Mouse (Mus musculus): ENCODE measurements around the gene Olfr148.

The Olfr148 gene

DNA sequence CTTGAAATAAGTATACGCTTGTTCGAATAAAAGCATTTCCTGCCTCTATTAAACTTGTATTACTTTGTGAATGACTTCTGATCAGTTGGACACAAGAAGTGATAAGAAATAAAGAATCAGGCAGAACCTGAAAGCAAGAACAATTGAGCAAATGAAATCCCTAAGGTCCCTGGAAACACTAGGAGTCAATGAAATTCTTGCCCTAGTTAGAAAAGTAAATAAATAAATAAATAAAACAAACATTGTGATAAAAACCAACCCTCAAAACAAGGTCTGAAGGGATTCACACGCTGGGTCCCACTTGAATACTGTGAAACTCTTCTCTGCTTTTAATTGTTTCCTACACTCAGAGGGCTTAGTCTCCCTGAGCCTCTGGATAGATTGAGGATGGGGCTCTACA is at the start of gene Olfr148:
Gene Olfr148 (plus strand): TSS at position 301 of the 400 bp plus-strand sequence.
- ChIA-PET POLR2A (no interaction called here), CTCF (no interaction called here)

DNA sequence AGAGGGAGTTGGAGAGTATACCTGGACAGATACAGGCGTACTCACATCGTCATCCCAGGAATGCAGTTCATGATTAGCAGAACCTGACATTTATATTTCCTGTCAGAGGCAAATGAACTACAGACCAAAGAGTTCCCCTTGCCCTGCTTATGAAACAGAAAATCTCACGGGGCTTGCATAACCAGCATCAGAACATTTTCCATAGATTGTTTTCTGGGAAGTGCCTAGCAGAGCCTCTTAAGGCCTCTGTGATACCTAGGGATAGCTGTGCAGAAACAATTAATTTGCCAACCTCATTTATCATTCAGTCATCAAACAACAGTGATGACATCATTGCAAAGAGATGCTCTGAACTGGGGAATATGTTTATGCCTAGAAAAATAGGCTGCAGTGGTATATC is 35.0 kb upstream of the Olfr148 start, which contains the start of gene Olfr959:
Gene Olfr959 (minus strand): TSS at position 101 of the 400 bp plus-strand sequence.
- CTCF ChIA-PET, result no interaction called here
- POLR2A ChIA-PET, result interaction anchor here in 1 of 4 experiments (0.6 kb wide), 1 partner anchor 96 kb away, joined by 3 read pairs; no protein-coding TSS in a partner anchor

DNA sequence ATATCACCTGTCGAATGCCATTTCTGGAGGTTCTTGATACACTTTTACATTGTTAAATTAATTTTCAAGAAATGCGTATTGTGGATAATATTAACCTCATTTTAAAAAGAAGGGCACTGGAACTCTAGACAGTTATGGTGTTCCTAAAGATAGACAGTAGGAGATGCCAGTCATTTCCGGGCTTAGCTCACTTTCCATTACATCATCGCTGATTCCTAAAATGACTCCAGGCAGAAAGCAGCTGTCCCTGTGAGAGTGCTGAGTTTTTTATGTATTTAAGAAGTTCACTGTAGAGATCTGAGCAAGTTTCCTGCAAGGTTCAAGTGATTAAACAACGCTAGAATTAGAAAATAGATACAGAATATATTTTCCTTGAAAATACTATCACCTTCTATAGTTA is 33.4 kb upstream of the Olfr148 start:
- ChIA-PET POLR2A (interaction anchor here in 1 of 4 experiments (0.5 kb wide), 1 partner anchor 82 kb away, joined by 4 read pairs; no protein-coding TSS in a partner anchor), CTCF (no interaction called here)

DNA sequence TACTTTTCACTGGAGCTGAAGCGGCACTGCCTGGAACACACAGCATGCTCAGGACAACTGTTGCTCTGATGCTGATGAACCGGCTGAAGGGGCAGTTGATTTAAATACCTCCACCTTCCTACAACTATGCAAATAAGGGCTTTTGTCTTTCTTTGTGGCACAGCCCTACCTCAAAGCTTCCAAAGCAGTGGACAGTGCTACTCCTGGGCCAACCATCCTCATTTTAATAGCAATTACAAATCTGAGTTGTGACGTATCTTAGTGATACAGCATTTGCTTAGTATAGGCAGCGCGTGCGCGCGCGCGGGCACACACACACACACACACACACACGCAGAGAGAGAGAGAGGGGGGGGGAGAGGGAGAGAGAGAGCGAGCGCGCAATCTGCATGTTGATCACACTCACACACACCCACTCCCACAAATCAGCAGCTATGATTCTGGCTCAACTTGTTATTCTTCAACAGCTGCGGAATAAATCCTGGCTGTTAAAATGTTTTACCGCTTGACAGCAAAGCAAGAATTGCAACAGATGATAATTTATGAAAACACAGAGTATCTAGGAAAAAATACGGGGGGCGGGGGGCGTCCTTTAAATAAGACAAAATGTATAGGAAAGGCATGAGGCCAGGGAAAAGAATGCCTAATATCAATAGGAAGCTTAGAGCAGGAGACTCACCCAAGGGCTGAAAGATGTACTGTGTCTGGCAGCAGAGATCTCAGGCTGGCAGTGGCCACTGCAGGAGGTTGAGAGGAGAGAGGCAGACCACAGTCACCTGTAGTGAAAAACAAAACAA is 7.7 kb upstream of the Olfr148 start:
- ChIA-PET CTCF (interaction anchor here in 2 of 4 experiments (0.6 kb wide), 2 partner anchors 37 to 979 kb away, joined by 3 read pairs; no protein-coding TSS in a partner anchor), POLR2A (interaction anchor here in 2 of 4 experiments (0.6 to 1.3 kb wide), 5 partner anchors 74 to 638 kb away, joined by 3 to 6 read pairs (median 4); no protein-coding TSS in a partner anchor)

- ChIA-PET POLR2A (interaction anchor here in 1 of 4 experiments (0.6 to 0.7 kb wide), 5 partner anchors 21 to 1132 kb away, joined by 3 to 5 read pairs (median 3); no protein-coding TSS in a partner anchor), CTCF (interaction anchor here in 3 of 4 experiments (0.6 to 0.7 kb wide), 4 partner anchors 17 to 722 kb away, joined by 3 to 13 read pairs (median 4); no protein-coding TSS in a partner anchor)
These were observed 7.1 kb upstream of the Olfr148 start for GRCm38 (mm10) chr9:39603333-39603845.

DNA sequence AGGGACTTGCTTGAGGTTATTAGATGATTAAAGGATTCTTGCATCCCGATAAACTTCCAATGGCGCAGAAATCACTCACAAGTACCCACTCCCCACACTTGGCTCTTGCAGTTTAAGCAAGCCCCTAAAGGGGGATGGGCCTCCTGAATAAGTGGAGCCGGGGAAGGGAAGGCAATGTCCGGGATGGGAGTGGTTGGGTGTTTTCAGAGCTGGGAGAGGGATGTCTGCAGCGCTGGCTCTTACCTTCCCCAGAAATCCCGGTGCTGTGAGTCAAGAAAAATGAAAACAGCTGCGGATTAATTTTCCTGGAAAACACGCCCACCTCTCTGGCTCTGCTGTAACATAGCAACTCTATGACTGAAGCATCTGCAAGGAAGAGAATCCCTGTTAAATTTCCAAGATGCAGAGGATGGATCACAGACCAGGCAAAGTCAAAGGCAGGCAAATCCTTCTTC is 6.4 kb upstream of the Olfr148 start, which contains the start of gene AW551984:
Gene AW551984 (minus strand): TSS at position 405 of the 455 bp plus-strand sequence.
- POLR2A ChIA-PET, result interaction anchor here in 1 of 4 experiments (0.7 kb wide), 3 partner anchors 22 to 1131 kb away, joined by 3 read pairs; no protein-coding TSS in a partner anchor
- CTCF ChIA-PET, result interaction anchor here in 2 of 4 experiments (0.6 to 0.7 kb wide), 3 partner anchors 16 to 721 kb away, joined by 3 to 13 read pairs (median 5); no protein-coding TSS in a partner anchor

GRCm38 (mm10) chr9:39608497-39608896 is 2.0 kb upstream of the Olfr148 start:
- CTCF ChIA-PET, result no interaction called here

DNA sequence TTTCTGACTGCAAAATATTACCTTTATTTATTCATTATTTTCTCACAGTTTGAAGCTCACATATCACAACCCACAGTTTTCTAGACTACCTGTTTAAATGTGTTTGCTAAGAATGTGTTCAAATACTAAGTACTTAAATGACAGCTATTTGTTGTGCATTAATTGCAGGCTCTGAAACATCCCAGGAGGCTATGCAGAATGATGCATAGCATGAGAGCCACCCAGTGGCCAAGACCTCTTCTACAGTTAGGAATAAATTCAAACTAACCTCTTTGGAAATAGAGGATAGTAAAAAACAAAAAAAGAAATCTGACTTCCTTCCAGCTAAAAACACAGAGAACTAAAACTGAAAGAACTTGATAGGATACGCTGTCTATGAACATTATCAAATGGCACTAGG is 1.5 kb downstream of the Olfr148 start:
- CTCF ChIA-PET, result no interaction called here
- POLR2A ChIA-PET, result no interaction called here

More at GRCm38 (mm10) chr9:39608497-39608896, 2.0 kb upstream of the Olfr148 start:
- POLR2A ChIA-PET, result no interaction called here

- CTCF ChIA-PET, result no interaction called here
These were observed 10.6 kb downstream of the Olfr148 start, which contains the start of gene Olfr960 for GRCm38 (mm10) chr9:39621073-39621472. Gene Olfr960, plus strand, starts transcription at chr9:39621373.

DNA sequence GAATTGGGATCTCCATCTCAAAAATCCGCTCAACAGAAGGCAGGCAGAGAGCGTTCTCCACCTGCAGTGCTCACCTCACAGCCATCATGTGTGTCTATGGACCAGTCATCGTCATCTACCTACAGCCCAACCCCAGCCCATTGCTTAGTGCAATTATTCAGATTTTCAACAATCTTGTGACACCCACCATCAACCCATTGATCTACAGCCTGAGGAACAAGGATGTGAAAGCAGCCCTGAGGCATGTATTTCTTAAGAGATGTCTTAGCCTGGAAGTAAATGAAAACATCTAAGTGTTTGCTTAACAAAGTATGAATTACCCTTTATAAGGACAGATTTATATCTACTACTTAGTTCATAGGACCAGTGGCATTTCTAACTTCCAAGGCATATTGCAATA is 13.3 kb downstream of the Olfr148 start:
- ChIA-PET POLR2A (no interaction called here), CTCF (no interaction called here)

More at GRCm38 (mm10) chr9:39621073-39621472, 10.6 kb downstream of the Olfr148 start, which contains the start of gene Olfr960:
- POLR2A ChIA-PET, result no interaction called here

GRCm38 (mm10) chr9:39624711-39625110 is 14.3 kb downstream of the Olfr148 start:
- ChIA-PET POLR2A (no interaction called here), CTCF (no interaction called here)

- ChIA-PET POLR2A (no interaction called here), CTCF (no interaction called here)
These were observed 18.6 kb downstream of the Olfr148 start for GRCm38 (mm10) chr9:39629069-39629468.

- POLR2A ChIA-PET, result no interaction called here
- CTCF ChIA-PET, result no interaction called here
These were observed 23.6 kb downstream of the Olfr148 start for GRCm38 (mm10) chr9:39633913-39634594.

- CTCF ChIA-PET, result no interaction called here
- POLR2A ChIA-PET, result interaction anchor here in 1 of 4 experiments (0.7 kb wide), 1 partner anchor 10 kb away, joined by 4 read pairs; no protein-coding TSS in a partner anchor
These were observed 34.3 kb downstream of the Olfr148 start, which contains the start of gene Olfr961 for GRCm38 (mm10) chr9:39644785-39645184. Gene Olfr961, plus strand, starts transcription at chr9:39645085.

- ChIA-PET CTCF (no interaction called here), POLR2A (no interaction called here)
These were observed 36.9 kb downstream of the Olfr148 start for GRCm38 (mm10) chr9:39647382-39647781.

DNA sequence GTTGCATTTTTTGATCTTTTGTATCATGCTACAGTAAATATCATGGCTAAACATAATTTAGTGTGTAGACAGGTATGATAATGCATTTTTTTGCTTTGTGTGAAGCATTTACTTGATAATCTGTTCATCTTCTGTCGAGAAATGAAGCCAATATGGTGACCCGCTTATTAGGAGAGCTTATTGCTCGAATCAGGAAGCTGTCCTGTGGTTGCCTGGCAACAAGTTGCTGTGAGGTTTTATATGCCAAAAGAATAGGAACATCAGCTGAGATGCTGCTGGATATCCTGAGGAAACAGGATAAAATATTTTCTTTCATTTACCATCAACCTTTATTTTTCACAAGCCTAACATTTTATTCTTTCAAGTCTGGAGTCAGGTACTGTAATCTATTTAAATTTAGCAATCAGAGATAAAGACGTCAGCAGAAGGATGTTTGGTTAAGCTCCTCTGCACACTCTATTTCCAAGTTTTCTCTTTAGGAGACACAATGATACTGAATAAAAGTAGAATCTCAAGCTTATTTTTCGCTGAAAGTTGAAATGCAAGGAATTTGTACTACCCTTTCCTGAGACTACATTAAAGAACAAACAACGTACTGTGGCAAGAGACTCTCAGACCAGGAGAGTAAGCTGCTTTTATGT is 44.4 kb downstream of the Olfr148 start:
- ChIA-PET POLR2A (no interaction called here), CTCF (no interaction called here)
